ENCODE assay signal across 16 mouse cellular contexts in the genomic region with DNA sequence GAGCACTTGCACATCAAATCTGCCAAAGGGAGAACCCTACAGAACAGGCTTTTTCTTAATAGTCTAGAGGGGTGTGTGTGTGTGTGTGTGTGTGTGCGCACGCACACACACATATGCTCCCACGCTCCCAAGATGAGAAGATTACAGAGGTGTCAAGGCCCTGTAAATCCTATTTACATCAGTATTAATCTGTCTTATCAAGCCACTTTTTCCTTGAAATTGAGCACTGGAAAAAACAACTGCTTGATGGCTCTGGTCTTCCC. TPM values are rescaled to one million over a fixed set of nuclear protein-coding genes. Genes with fewer than 3 reads are reported as not detected.
A peak's percentile ranks its signal among the peaks of the same experiment; 100 is the strongest.
DNase-seq lines count a peak whose midpoint lies in the region; ATAC-seq lines count a peak whose summit lies in the region.
"Had no signal": no experiment of that assay in that cellular context is flagged by ENCODE, and none has a peak within 500 bp of the region (broad histone marks: within the 10 kb centered on the region; RNA-seq: fewer than 3 reads in every experiment).

No protein-coding gene starts in this region.

- no peaks in the 10 kb centered on the region for H3K9me3 ChIP-seq in hindbrain, embryonic 12.5 days (replicated peaks)
- no peaks in the 10 kb centered on the region for H3K9me3 ChIP-seq in hindbrain, embryonic 10.5 days
- H3K9me3 ChIP-seq in hindbrain, embryonic 16.5 days (ENCODE audit: control insufficient read depth, low read length), result no peaks in the 10 kb centered on the region
- no peaks in the 10 kb centered on the region for H3K9me3 ChIP-seq in hindbrain, embryonic 11.5 days (ENCODE audit: control insufficient read depth, low read length)
- no peaks in the 10 kb centered on the region for H3K9me3 ChIP-seq in neural tube, embryonic 15.5 days (replicated peaks)
- H3K9me3 ChIP-seq in liver, embryonic 11.5 days (ENCODE audit: control insufficient read depth, low read length), result no peaks in the 10 kb centered on the region
- H3K9me3 ChIP-seq: embryonic facial prominence, embryonic 12.5 days; embryonic facial prominence, embryonic 15.5 days; forebrain, embryonic 12.5 days; heart, embryonic 12.5 days; heart, embryonic 15.5 days had no signal

- no peaks in the 10 kb centered on the region for H3K4me1 ChIP-seq in hindbrain, embryonic 12.5 days
- H3K4me1 ChIP-seq in hindbrain, embryonic 10.5 days (replicated peaks), result no peaks in the 10 kb centered on the region
- 0 out of 2 replicates have a peak, but pooled peaks cover 2% of the 10 kb centered on the region for H3K4me1 ChIP-seq in hindbrain, embryonic 16.5 days (ENCODE audit: control insufficient read depth, insufficient read depth, low read depth, low read length)
- H3K4me1 ChIP-seq in hindbrain, embryonic 11.5 days (replicated peaks; ENCODE audit: control insufficient read depth, insufficient read depth, low read length), result no peaks in the 10 kb centered on the region
- 0 out of 2 replicates have a peak, but pooled peaks cover 8% of the 10 kb centered on the region for H3K4me1 ChIP-seq in neural tube, embryonic 15.5 days
- no peaks in the 10 kb centered on the region for H3K4me1 ChIP-seq in liver, embryonic 11.5 days (replicated peaks; ENCODE audit: control insufficient read depth, insufficient read depth, low read length)
- H3K4me1 ChIP-seq: embryonic facial prominence, embryonic 12.5 days; embryonic facial prominence, embryonic 15.5 days; forebrain, embryonic 12.5 days; heart, embryonic 12.5 days; heart, embryonic 15.5 days had no signal

- H3K4me3 ChIP-seq in hindbrain, embryonic 12.5 days, result no peak overlapping the region
- H3K4me3 ChIP-seq in hindbrain, embryonic 10.5 days, result no peak overlapping the region
- H3K4me3 ChIP-seq in hindbrain, embryonic 16.5 days (ENCODE audit: low read length), result no peak overlapping the region
- no peak overlapping the region for H3K4me3 ChIP-seq in hindbrain, embryonic 11.5 days (ENCODE audit: low read depth, low read length)
- H3K4me3 ChIP-seq in neural tube, embryonic 15.5 days (replicated peaks), result no peak overlapping the region
- no peak overlapping the region for H3K4me3 ChIP-seq in liver, embryonic 11.5 days (ENCODE audit: low read depth, low read length)
- H3K4me3 ChIP-seq: embryonic facial prominence, embryonic 12.5 days; embryonic facial prominence, embryonic 15.5 days; forebrain, embryonic 12.5 days; heart, embryonic 12.5 days; heart, embryonic 15.5 days had no signal

- ATAC-seq in hindbrain, embryonic 12.5 days (ENCODE audit: low FRiP score), result peak; percentile 51; the same call in 1 of the 2 replicates
- 0 out of 2 replicates have a peak, but pooled peaks have one; percentile 40 for ATAC-seq in hindbrain, embryonic 16.5 days
- ATAC-seq in hindbrain, embryonic 11.5 days (ENCODE audit: low FRiP score), result no peak
- ATAC-seq in neural tube, embryonic 15.5 days (ENCODE audit: low FRiP score), result 0 out of 2 replicates have a peak, but pooled peaks have one; percentile 26
- ATAC-seq in liver, embryonic 11.5 days (replicated peaks; ENCODE audit: low FRiP score), result no peak
- ATAC-seq: CD4-positive, CD25-positive, alpha-beta regulatory T cell, adult 4 months had no signal

- no peaks in the 10 kb centered on the region for H3K27me3 ChIP-seq in hindbrain, embryonic 12.5 days
- H3K27me3 ChIP-seq in hindbrain, embryonic 10.5 days (ENCODE audit: insufficient read depth, poor library complexity, severe bottlenecking), result no peaks in the 10 kb centered on the region
- H3K27me3 ChIP-seq in hindbrain, embryonic 16.5 days (replicated peaks; ENCODE audit: control insufficient read depth, insufficient read depth, low read length), result no peaks in the 10 kb centered on the region
- H3K27me3 ChIP-seq in hindbrain, embryonic 11.5 days (ENCODE audit: control insufficient read depth, insufficient read depth, low read length), result no peaks in the 10 kb centered on the region
- H3K27me3 ChIP-seq in neural tube, embryonic 15.5 days (replicated peaks), result no peaks in the 10 kb centered on the region
- no peaks in the 10 kb centered on the region for H3K27me3 ChIP-seq in liver, embryonic 11.5 days (replicated peaks; ENCODE audit: control insufficient read depth, insufficient read depth, low read length)
- H3K27me3 ChIP-seq: embryonic facial prominence, embryonic 12.5 days; embryonic facial prominence, embryonic 15.5 days; forebrain, embryonic 12.5 days; heart, embryonic 12.5 days; heart, embryonic 15.5 days had no signal

- no peak for DNase-seq in hindbrain, embryonic 10.5 days (ENCODE audit: low spot score)
- no peak for DNase-seq in hindbrain, embryonic 11.5 days (ENCODE audit: low spot score)
- peak; percentile 23 for DNase-seq in retina, postnatal 7 days (ENCODE audit: low read depth, low spot score)
- DNase-seq in retina, embryonic 14.5 days (ENCODE audit: low spot score), result no peak
- DNase-seq in liver, embryonic 11.5 days (ENCODE audit: low spot score), result no peak
- DNase-seq: cerebellum, adult 2 months; gastrocnemius, postnatal 25 days had no signal

- H3K4me2 ChIP-seq in hindbrain, embryonic 12.5 days (replicated peaks), result no peak overlapping the region
- H3K4me2 ChIP-seq in hindbrain, embryonic 16.5 days (ENCODE audit: low read length), result no peak overlapping the region
- no peak overlapping the region for H3K4me2 ChIP-seq in hindbrain, embryonic 11.5 days (replicated peaks; ENCODE audit: low read depth, low read length)
- H3K4me2 ChIP-seq in neural tube, embryonic 15.5 days, result no peak overlapping the region
- no peak overlapping the region for H3K4me2 ChIP-seq in liver, embryonic 11.5 days
- H3K4me2 ChIP-seq: embryonic facial prominence, embryonic 12.5 days; embryonic facial prominence, embryonic 15.5 days; forebrain, embryonic 12.5 days; heart, embryonic 12.5 days; heart, embryonic 15.5 days had no signal

- peaks cover 27% of the 10 kb centered on the region; the same call in 1 of the 2 replicates for H3K36me3 ChIP-seq in hindbrain, embryonic 12.5 days
- peaks cover 93% of the 10 kb centered on the region for H3K36me3 ChIP-seq in hindbrain, embryonic 10.5 days
- no peaks in the 10 kb centered on the region for H3K36me3 ChIP-seq in hindbrain, embryonic 16.5 days (ENCODE audit: control insufficient read depth, insufficient read depth, low read length)
- H3K36me3 ChIP-seq in hindbrain, embryonic 11.5 days (ENCODE audit: control insufficient read depth, insufficient read depth, low read length), result no peaks in the 10 kb centered on the region
- H3K36me3 ChIP-seq in neural tube, embryonic 15.5 days, result peaks cover 19% of the 10 kb centered on the region
- peaks cover 25% of the 10 kb centered on the region for H3K36me3 ChIP-seq in liver, embryonic 11.5 days (ENCODE audit: control insufficient read depth, insufficient read depth, low read length)

- H3K9ac ChIP-seq in hindbrain, embryonic 12.5 days, result no peak overlapping the region
- no peak overlapping the region for H3K9ac ChIP-seq in hindbrain, embryonic 16.5 days (ENCODE audit: low read depth, low read length)
- H3K9ac ChIP-seq in hindbrain, embryonic 11.5 days (ENCODE audit: low read depth, low read length), result no peak overlapping the region
- H3K9ac ChIP-seq in neural tube, embryonic 15.5 days (replicated peaks), result no peak overlapping the region
- no peak overlapping the region for H3K9ac ChIP-seq in liver, embryonic 11.5 days (ENCODE audit: low read depth, low read length)
- H3K9ac ChIP-seq: embryonic facial prominence, embryonic 12.5 days; embryonic facial prominence, embryonic 15.5 days; forebrain, embryonic 12.5 days; heart, embryonic 12.5 days; heart, embryonic 15.5 days had no signal

- 91% methylated on average over 3 of the region's 3 CpGs for WGBS in hindbrain, embryonic 12.5 days
- WGBS in hindbrain, embryonic 10.5 days, result 95% methylated on average over 3 of the region's 3 CpGs
- WGBS in hindbrain, embryonic 16.5 days, result 89% methylated on average over 3 of the region's 3 CpGs
- WGBS in hindbrain, embryonic 11.5 days, result 98% methylated on average over 3 of the region's 3 CpGs
- WGBS in neural tube, embryonic 15.5 days, result 72% methylated on average over 3 of the region's 3 CpGs
- WGBS in liver, embryonic 11.5 days, result 93% methylated on average over 3 of the region's 3 CpGs

- 0 out of 2 replicates have a peak overlapping the region, but pooled peaks have one; percentile 32 for H3K27ac ChIP-seq in hindbrain, embryonic 12.5 days
- no peak overlapping the region for H3K27ac ChIP-seq in hindbrain, embryonic 10.5 days
- no peak overlapping the region for H3K27ac ChIP-seq in hindbrain, embryonic 16.5 days (ENCODE audit: low read depth, low read length)
- no peak overlapping the region for H3K27ac ChIP-seq in hindbrain, embryonic 11.5 days (ENCODE audit: low read depth, low read length)
- H3K27ac ChIP-seq in neural tube, embryonic 15.5 days (replicated peaks), result peak overlapping the region; percentile 33
- no peak overlapping the region for H3K27ac ChIP-seq in liver, embryonic 11.5 days (ENCODE audit: low read depth, low read length)
- H3K27ac ChIP-seq: embryonic facial prominence, embryonic 12.5 days; embryonic facial prominence, embryonic 15.5 days; forebrain, embryonic 12.5 days; heart, embryonic 15.5 days had no signal

RNA-seq across cellular contexts. Expression of a gene that starts 9.2 kb away (rescaled TPM):
- 53.1 and 56.2 TPM in 2 replicates for polyA plus RNA-seq in hindbrain, embryonic 12.5 days (2016; fragmentation: Nextera tagmentation; extraction: Ambion mirVana)
- polyA plus RNA-seq in hindbrain, embryonic 10.5 days (2016; fragmentation: Nextera tagmentation; extraction: Ambion mirVana), result 49.7 and 65.0 TPM in 2 replicates
- polyA plus RNA-seq in hindbrain, embryonic 16.5 days (2015; fragmentation: Nextera tagmentation; extraction: Ambion mirVana), result 44.9 and 50.0 TPM in 2 replicates
- polyA plus RNA-seq in hindbrain, embryonic 11.5 days (2014; fragmentation: Nextera tagmentation; extraction: Ambion mirVana), result 53.5 and 56.8 TPM in 2 replicates
- 47.7 and 50.7 TPM in 2 replicates for polyA plus RNA-seq in neural tube, embryonic 15.5 days (2015; fragmentation: Nextera tagmentation; extraction: Ambion mirVana)
- 65.0 and 71.6 TPM in 2 replicates for polyA plus RNA-seq in liver, embryonic 11.5 days (2014; fragmentation: Nextera tagmentation; extraction: Ambion mirVana)

RNA-seq across cellular contexts. Expression of a gene that starts 28.4 kb away (rescaled TPM):
- 4.4 and 5.0 TPM in 2 replicates for polyA plus RNA-seq in hindbrain, embryonic 12.5 days (2016; fragmentation: Nextera tagmentation; extraction: Ambion mirVana)
- 3.6 and 4.3 TPM in 2 replicates for polyA plus RNA-seq in hindbrain, embryonic 10.5 days (2016; fragmentation: Nextera tagmentation; extraction: Ambion mirVana)
- 4.2 and 5.2 TPM in 2 replicates for polyA plus RNA-seq in hindbrain, embryonic 16.5 days (2015; fragmentation: Nextera tagmentation; extraction: Ambion mirVana)
- 3.3 and 4.4 TPM in 2 replicates for polyA plus RNA-seq in hindbrain, embryonic 11.5 days (2014; fragmentation: Nextera tagmentation; extraction: Ambion mirVana)
- polyA plus RNA-seq in neural tube, embryonic 15.5 days (2015; fragmentation: Nextera tagmentation; extraction: Ambion mirVana), result 5.1 and 9.0 TPM in 2 replicates
- polyA plus RNA-seq in liver, embryonic 11.5 days (2014; fragmentation: Nextera tagmentation; extraction: Ambion mirVana), result 26.1 and 30.1 TPM in 2 replicates

Comparison
In these comparisons a context has a peak if more than half of its experiments do, and no peak if none do; other contexts are left out.
1. ATAC-seq: peak in hindbrain, embryonic 12.5 days (single experiment), hindbrain, embryonic 16.5 days (single experiment) and neural tube, embryonic 15.5 days (single experiment); none in hindbrain, embryonic 11.5 days (single experiment) and liver, embryonic 11.5 days (single experiment).
2. H3K27ac ChIP-seq: peak in hindbrain, embryonic 12.5 days (single experiment) and neural tube, embryonic 15.5 days (single experiment); none in hindbrain, embryonic 10.5 days (single experiment), hindbrain, embryonic 16.5 days (single experiment), hindbrain, embryonic 11.5 days (single experiment) and liver, embryonic 11.5 days (single experiment).